ENCODE assay signal across 25 mouse cellular contexts in genomic region chr13:63089513-63089912, GRCm38 (mm10).
DNase-seq lines count a peak whose midpoint lies in the region; ATAC-seq and TF ChIP-seq lines count a peak whose summit lies in the region.
"Had no signal": no experiment of that assay in that cellular context is flagged by ENCODE, and none has a peak within 500 bp of the region (broad histone marks: within the 10 kb centered on the region; RNA-seq: fewer than 3 reads in every experiment).

No protein-coding gene starts in this region.

- H3K9me3 ChIP-seq in intestine, embryonic 14.5 days (ENCODE audit: control insufficient read depth, low read length) = no peaks in the 10 kb centered on the region
- H3K9me3 ChIP-seq in intestine, embryonic 15.5 days = no peaks in the 10 kb centered on the region
- no peaks in the 10 kb centered on the region for H3K9me3 ChIP-seq in stomach, embryonic 15.5 days
- H3K9me3 ChIP-seq: embryonic facial prominence, embryonic 13.5 days; limb, embryonic 12.5 days; liver, embryonic 12.5 days; midbrain, embryonic 15.5 days had no signal

- no peak overlapping the region for H3K4me3 ChIP-seq in intestine, embryonic 14.5 days (ENCODE audit: low read depth, low read length)
- H3K4me3 ChIP-seq in intestine, embryonic 15.5 days (replicated peaks) = no peak overlapping the region
- H3K4me3 ChIP-seq in layer of hippocampus, adult 2 months = no peak overlapping the region
- H3K4me3 ChIP-seq in stomach, embryonic 15.5 days (replicated peaks) = no peak overlapping the region
- H3K4me3 ChIP-seq: embryonic facial prominence, embryonic 13.5 days; heart, adult 2 months; left cerebral cortex, adult 2 months; limb, embryonic 12.5 days; liver, embryonic 12.5 days; midbrain, embryonic 15.5 days had no signal

- H3K9ac ChIP-seq in intestine, embryonic 14.5 days (ENCODE audit: low read length) = no peak overlapping the region
- H3K9ac ChIP-seq in intestine, embryonic 15.5 days = no peak overlapping the region
- no peak overlapping the region for H3K9ac ChIP-seq in stomach, embryonic 15.5 days
- H3K9ac ChIP-seq: embryonic facial prominence, embryonic 13.5 days; hindbrain, embryonic 14.5 days; limb, embryonic 12.5 days; liver, embryonic 12.5 days; midbrain, embryonic 15.5 days had no signal

- no peaks in the 10 kb centered on the region for H3K27me3 ChIP-seq in intestine, embryonic 14.5 days (replicated peaks; ENCODE audit: control insufficient read depth, insufficient read depth, low read length)
- H3K27me3 ChIP-seq in intestine, embryonic 15.5 days (replicated peaks) = no peaks in the 10 kb centered on the region
- H3K27me3 ChIP-seq in stomach, embryonic 15.5 days (replicated peaks) = no peaks in the 10 kb centered on the region
- H3K27me3 ChIP-seq: embryonic facial prominence, embryonic 13.5 days; limb, embryonic 12.5 days; liver, embryonic 12.5 days; midbrain, embryonic 15.5 days; Patski had no signal

- 41% methylated on average over 4 of the region's 4 CpGs for WGBS in intestine, embryonic 14.5 days
- 45% methylated on average over 4 of the region's 4 CpGs for WGBS in intestine, embryonic 15.5 days
- WGBS in stomach, embryonic 15.5 days = 36% methylated on average over 4 of the region's 4 CpGs

- intact Hi-C loops in left cerebral cortex, postnatal 4 days (cut with DNase I) = no loop called here

- no peak for TF ChIP-seq CTCF in layer of hippocampus, adult 2 months (conservative IDR thresholded peaks at IDR 0.05)

- no peak for ATAC-seq in intestine, embryonic 14.5 days (replicated peaks; ENCODE audit: low FRiP score, low TSS enrichment, low read depth)
- ATAC-seq in intestine, embryonic 15.5 days = no peak
- ATAC-seq in stomach, embryonic 15.5 days (ENCODE audit: insufficient read depth, low FRiP score, low read depth) = no peak
- ATAC-seq: activated CD4-positive, CD25-positive, alpha-beta regulatory T cell, adult 4 months; forebrain, embryonic 16.5 days; liver, embryonic 12.5 days; midbrain, embryonic 15.5 days; Patski had no signal

- H3K4me2 ChIP-seq in intestine, embryonic 14.5 days (ENCODE audit: low read length) = no peak overlapping the region
- H3K4me2 ChIP-seq in intestine, embryonic 15.5 days (replicated peaks) = no peak overlapping the region
- no peak overlapping the region for H3K4me2 ChIP-seq in stomach, embryonic 15.5 days
- H3K4me2 ChIP-seq: embryonic facial prominence, embryonic 13.5 days; hindbrain, embryonic 14.5 days; limb, embryonic 12.5 days; liver, embryonic 12.5 days; midbrain, embryonic 15.5 days had no signal

- H3K4me1 ChIP-seq in intestine, embryonic 14.5 days (replicated peaks; ENCODE audit: control insufficient read depth, insufficient read depth, low read length) = peaks cover 17% of the 10 kb centered on the region
- H3K4me1 ChIP-seq in intestine, embryonic 15.5 days (replicated peaks) = peaks cover 13% of the 10 kb centered on the region
- peaks cover 9% of the 10 kb centered on the region; the same call in 1 of the 2 replicates for H3K4me1 ChIP-seq in stomach, embryonic 15.5 days
- H3K4me1 ChIP-seq: midbrain, embryonic 15.5 days had no signal

- no peak for DNase-seq in intestine, embryonic 14.5 days (ENCODE audit: low spot score)
- no peak for DNase-seq in layer of hippocampus, adult 2 months (ENCODE audit: low spot score in 2 of 2)
- DNase-seq in layer of hippocampus, adult 18-20 months (ENCODE audit: low spot score in 2 of 2) = no peak
- peak; percentile 28 for DNase-seq in NIH3T3 (ENCODE audit: low read depth)
- DNase-seq in left cerebral cortex, postnatal 4 days = no peak
- DNase-seq: adrenal gland, postnatal 14 days; cerebellum, adult 11 months; heart, postnatal 36 days; layer of hippocampus, adult 9-11 months; lung, postnatal 36 days; right cerebral cortex, postnatal 14 days; spleen, adult 18-20 months had no signal

- H3K27ac ChIP-seq in intestine, embryonic 14.5 days (ENCODE audit: low read depth) = peak overlapping the region; percentile 57
- H3K27ac ChIP-seq in intestine, embryonic 15.5 days = no peak overlapping the region
- peak overlapping the region; percentile 62; the same call in 1 of the 2 replicates for H3K27ac ChIP-seq in layer of hippocampus, adult 2 months
- H3K27ac ChIP-seq in stomach, embryonic 15.5 days = peak overlapping the region; percentile 60
- H3K27ac ChIP-seq: embryonic facial prominence, embryonic 13.5 days; heart, adult 2 months; hindbrain, embryonic 14.5 days; kidney, postnatal 0 days; limb, embryonic 12.5 days; liver, embryonic 12.5 days; midbrain, embryonic 15.5 days had no signal

- no peaks in the 10 kb centered on the region for H3K36me3 ChIP-seq in intestine, embryonic 14.5 days (ENCODE audit: control insufficient read depth, insufficient read depth, low read length)
- H3K36me3 ChIP-seq in intestine, embryonic 15.5 days = no peaks in the 10 kb centered on the region
- no peaks in the 10 kb centered on the region for H3K36me3 ChIP-seq in stomach, embryonic 15.5 days
- H3K36me3 ChIP-seq: embryonic facial prominence, embryonic 13.5 days; limb, embryonic 12.5 days; liver, embryonic 12.5 days; midbrain, embryonic 15.5 days had no signal
